In the genomic region with DNA sequence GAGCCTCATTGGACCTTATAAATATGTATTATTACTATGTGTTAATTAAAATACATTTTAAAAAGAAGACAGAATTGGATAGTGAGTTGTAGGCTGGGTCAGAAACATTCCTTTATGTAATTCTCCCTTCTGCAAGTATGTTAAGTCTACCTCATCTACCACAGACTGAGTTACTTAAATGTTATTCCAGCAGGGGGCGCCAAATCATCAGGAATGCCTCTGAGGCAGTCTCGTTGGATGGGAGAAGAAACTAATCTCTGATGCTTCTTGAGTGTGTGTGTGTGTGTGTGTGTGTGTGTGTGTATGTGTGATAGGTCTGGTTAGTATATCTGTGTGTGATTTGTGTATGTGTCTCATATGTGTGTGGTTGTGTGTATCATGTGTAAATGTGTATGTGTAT, we compare ENCODE assay signal across 9 mouse cellular contexts. TPM values are rescaled to one million over a fixed set of nuclear protein-coding genes. Genes with fewer than 3 reads are reported as not detected.
DNase-seq lines count a peak whose midpoint lies in the region; ATAC-seq and TF ChIP-seq lines count a peak whose summit lies in the region.
"Had no signal": no experiment of that assay in that cellular context is flagged by ENCODE, and none has a peak within 500 bp of the region (broad histone marks: within the 10 kb centered on the region; RNA-seq: fewer than 3 reads in every experiment).

No protein-coding gene starts in this region.

- peaks cover 0 to 11% of the 10 kb centered on the region in 2 experiments; a peak in 3 of 4 replicates for H3K4me1 ChIP-seq in CH12.LX (ENCODE audit: control insufficient read depth in 1 of 2, insufficient read depth in 2 of 2)
- no peaks in the 10 kb centered on the region; the same call in 1 of the 2 replicates for H3K4me1 ChIP-seq in embryonic facial prominence, embryonic 11.5 days (ENCODE audit: control insufficient read depth, insufficient read depth, low read length)
- no peaks in the 10 kb centered on the region for H3K4me1 ChIP-seq in lung, embryonic 14.5 days (ENCODE audit: insufficient read depth)

- 0 out of 2 replicates have a peak, but pooled peaks have one; percentile 3 for ATAC-seq in embryonic facial prominence, embryonic 11.5 days (replicated peaks; ENCODE audit: insufficient number of reproducible peaks, low FRiP score, low TSS enrichment, low read depth)
- peak; percentile 63 for ATAC-seq in lung, embryonic 14.5 days (ENCODE audit: insufficient read depth)

- no peak overlapping the region for H3K4me2 ChIP-seq in CH12.LX (ENCODE audit: insufficient read depth, low read depth, poor library complexity, severe bottlenecking)
- no peak overlapping the region for H3K4me2 ChIP-seq in embryonic facial prominence, embryonic 11.5 days (ENCODE audit: low read depth, low read length)
- H3K4me2 ChIP-seq in lung, embryonic 14.5 days = no peak overlapping the region
- H3K4me2 ChIP-seq: liver, embryonic 15.5 days had no signal

- TF ChIP-seq EP300 in CH12.LX (IDR thresholded peaks at IDR 0.05; ENCODE audit: low read length) = no peak

- dilution Hi-C loops in CH12.LX (cut with MboI; ENCODE audit: extremely low pct_ligation_motif_present, extremely low pct_unique_long_range_greater_than_20kb, low sequenced_read_pairs) = no loop called here

- H3K79me2 ChIP-seq in CH12.LX (replicated peaks; ENCODE audit: control insufficient read depth, extremely low read depth, insufficient read depth, poor library complexity, severe bottlenecking) = no peaks in the 10 kb centered on the region

- H3K27ac ChIP-seq in CH12.LX (ENCODE audit: insufficient read depth, low read depth) = no peak overlapping the region
- no peak overlapping the region for H3K27ac ChIP-seq in embryonic facial prominence, embryonic 11.5 days (replicated peaks; ENCODE audit: low read depth, low read length)
- H3K27ac ChIP-seq in lung, embryonic 14.5 days (ENCODE audit: low read depth) = no peak overlapping the region
- H3K27ac ChIP-seq: liver, embryonic 15.5 days had no signal

- peak; percentile 60 to 99 for TF ChIP-seq CTCF in CH12.LX (conservative IDR thresholded peaks at IDR 0.05 in 1 of 2, IDR thresholded peaks at IDR 0.05 in 1 of 2; ENCODE audit: low read depth in 2 of 2, low read length in 2 of 2)
- peak; percentile 90 for TF ChIP-seq CTCF in lung, embryonic 14.5 days (IDR thresholded peaks at IDR 0.05; ENCODE audit: low read depth)

- no peaks in the 10 kb centered on the region for H3K36me3 ChIP-seq in CH12.LX (replicated peaks in 1 of 2; ENCODE audit: control insufficient read depth in 1 of 2, insufficient read depth in 1 of 2, low read length in 1 of 2)
- H3K36me3 ChIP-seq in embryonic facial prominence, embryonic 11.5 days (replicated peaks; ENCODE audit: control insufficient read depth, insufficient read depth, low read depth, low read length) = no peaks in the 10 kb centered on the region
- no peaks in the 10 kb centered on the region for H3K36me3 ChIP-seq in lung, embryonic 14.5 days (ENCODE audit: insufficient read depth)
- H3K36me3 ChIP-seq: liver, embryonic 15.5 days had no signal

- 0% methylated on average over 2 of the region's 2 CpGs for WGBS in embryonic facial prominence, embryonic 11.5 days
- 3% methylated on average over 2 of the region's 2 CpGs for WGBS in lung, embryonic 14.5 days

- DNase-seq in CH12.LX (ENCODE audit: extremely low read depth) = peak; percentile 93
- DNase-seq in adrenal gland, postnatal 25 days = peak; percentile 78
- peak; percentile 92 for DNase-seq in embryonic facial prominence, embryonic 11.5 days (ENCODE audit: low spot score)
- DNase-seq in heart, postnatal 14 days = peak; percentile 77 to 90
- peak; percentile 90 for DNase-seq in layer of hippocampus, adult 11-12 months (ENCODE audit: low spot score)
- peak; percentile 96 for DNase-seq in lung, embryonic 14.5 days
- DNase-seq in ovary, postnatal 14 days (ENCODE audit: low spot score) = peak; percentile 83
- DNase-seq in thymus, postnatal 25 days = peak; percentile 84

- H3K27me3 ChIP-seq in CH12.LX (replicated peaks) = peaks cover 87% of the 10 kb centered on the region
- no peaks in the 10 kb centered on the region for H3K27me3 ChIP-seq in embryonic facial prominence, embryonic 11.5 days (ENCODE audit: control insufficient read depth, insufficient read depth, low read length)
- no peaks in the 10 kb centered on the region for H3K27me3 ChIP-seq in lung, embryonic 14.5 days (ENCODE audit: insufficient read depth, low read length)

- no peak; the same call in none of the 2 replicates for TF ChIP-seq RAD21 in CH12.LX (IDR thresholded peaks at IDR 0.05; ENCODE audit: low read depth, low read length)

- TF ChIP-seq POLR2A in CH12.LX (IDR thresholded peaks at IDR 0.05; ENCODE audit: low read depth, low read length) = no peak

- H3K4me3 ChIP-seq in CH12.LX (replicated peaks in 1 of 3; ENCODE audit: low read depth in 2 of 3, low read length in 2 of 3, poor library complexity in 1 of 3) = no peak overlapping the region
- no peak overlapping the region for H3K4me3 ChIP-seq in embryonic facial prominence, embryonic 11.5 days (ENCODE audit: low read depth, low read length)
- no peak overlapping the region for H3K4me3 ChIP-seq in lung, embryonic 14.5 days (ENCODE audit: low read depth, low read length)
- H3K4me3 ChIP-seq: liver, embryonic 15.5 days had no signal

- H3K9me3 ChIP-seq in CH12.LX (replicated peaks; ENCODE audit: low read length) = no peaks in the 10 kb centered on the region
- H3K9me3 ChIP-seq in embryonic facial prominence, embryonic 11.5 days (replicated peaks; ENCODE audit: control insufficient read depth, low read length) = no peaks in the 10 kb centered on the region
- H3K9me3 ChIP-seq in lung, embryonic 14.5 days (ENCODE audit: low read depth, low read length) = no peaks in the 10 kb centered on the region
- H3K9me3 ChIP-seq: liver, embryonic 15.5 days had no signal

- no peak overlapping the region for H3K9ac ChIP-seq in CH12.LX (ENCODE audit: insufficient read depth, low read depth)
- H3K9ac ChIP-seq in embryonic facial prominence, embryonic 11.5 days (replicated peaks; ENCODE audit: low read length) = no peak overlapping the region
- H3K9ac ChIP-seq in lung, embryonic 14.5 days = no peak overlapping the region
- H3K9ac ChIP-seq: liver, embryonic 15.5 days had no signal

- in situ Hi-C loops in CH12.LX (cut with MboI; ENCODE audit: low pct_ligation_motif_present, low pct_unique_long_range_greater_than_20kb, low sequenced_read_pairs) = loop anchor here (10.0 to 25.0 kb wide), 2 partner anchors 110 to 507 kb away; no protein-coding TSS in a partner anchor

- intact Hi-C loops in heart, postnatal 14 days (cut with DNase I) = loop anchor here (1.0 to 10.0 kb wide), 4 partner anchors 52 to 1650 kb away; no protein-coding TSS in a partner anchor

TF ChIP-seq in CH12.LX, 34 proteins besides CTCF, POLR2A, EP300 and RAD21 (continues in another document):
- TF ChIP-seq HCFC1 (IDR thresholded peaks at IDR 0.05; ENCODE audit: low read depth, low read length) = no peak
- no peak for TF ChIP-seq NRF1 (IDR thresholded peaks at IDR 0.05; ENCODE audit: low read depth, low read length)
- no peak for TF ChIP-seq PAX5 (IDR thresholded peaks at IDR 0.05; ENCODE audit: low read length)
- 0 out of 2 replicates have a peak, but pooled peaks have one; percentile 38 for TF ChIP-seq MYC (IDR thresholded peaks at IDR 0.05; ENCODE audit: low read depth, low read length)
- TF ChIP-seq NELFE (IDR thresholded peaks at IDR 0.05; ENCODE audit: low read depth, low read length) = peak; percentile 59; the same call in 1 of the 2 replicates
- TF ChIP-seq MXI1 (IDR thresholded peaks at IDR 0.05; ENCODE audit: low read depth, low read length) = no peak
- TF ChIP-seq USF2 (conservative IDR thresholded peaks at IDR 0.05; ENCODE audit: low read depth, low read length) = no peak
- TF ChIP-seq TBP (conservative IDR thresholded peaks at IDR 0.05; ENCODE audit: low read depth, low read length) = no peak
- TF ChIP-seq POLR2AphosphoS2 (IDR thresholded peaks at IDR 0.05; ENCODE audit: low read depth, low read length) = no peak
- TF ChIP-seq BHLHE40 (IDR thresholded peaks at IDR 0.05; ENCODE audit: low read depth, low read length) = peak; percentile 23; the same call in 1 of the 2 replicates
- TF ChIP-seq ZMIZ1 (IDR thresholded peaks at IDR 0.05; ENCODE audit: low read depth, low read length) = no peak
- TF ChIP-seq USF1 (IDR thresholded peaks at IDR 0.05; ENCODE audit: low read depth, low read length) = no peak

RNA-seq across cellular contexts. Expression of gene Ramp3, which starts 3.4 kb away (rescaled TPM):
- total RNA-seq in CH12.LX (2012; rRNA removed) (0.21 TPM in 1 of 2 replicates, not detected in the other), CH12.LX (2014; rRNA removed) (not detected in 2 replicates)
- polyA plus RNA-seq in CH12.LX (2012; ENCODE audit: insufficient read length, low read depth) = not detected in 2 replicates
- total RNA-seq in adrenal gland, postnatal 25 days (2021) = 10.5 and 13.4 TPM in 2 replicates
- 4.9 and 5.6 TPM in 2 replicates for polyA plus RNA-seq in embryonic facial prominence, embryonic 11.5 days (2014; fragmentation: Nextera tagmentation; extraction: Ambion mirVana)
- total RNA-seq in heart, postnatal 14 days (2021) = 1 to 10 TPM; 5.6 to 6.2 TPM
- 1.2 and 1.9 TPM in 2 replicates for polyA plus RNA-seq in lung, embryonic 14.5 days (2014; fragmentation: Nextera tagmentation; extraction: Ambion mirVana)

RNA-seq across cellular contexts. Expression of gene Wap, which starts 16.5 kb away (rescaled TPM):
- not detected in 2 replicates for total RNA-seq in CH12.LX (2012; rRNA removed)
- not detected in 2 replicates for total RNA-seq in CH12.LX (2014; rRNA removed)
- not detected in 2 replicates for polyA plus RNA-seq in CH12.LX (2012; ENCODE audit: insufficient read length, low read depth)
- not detected in 2 replicates for total RNA-seq in adrenal gland, postnatal 25 days (2021)
- polyA plus RNA-seq in embryonic facial prominence, embryonic 11.5 days (2014; fragmentation: Nextera tagmentation; extraction: Ambion mirVana) = not detected in 2 replicates
- total RNA-seq in heart, postnatal 14 days (2021) = not detected
- polyA plus RNA-seq in lung, embryonic 14.5 days (2014; fragmentation: Nextera tagmentation; extraction: Ambion mirVana) = not detected in 2 replicates
- polyA plus RNA-seq: liver, embryonic 15.5 days had no signal

RNA-seq across cellular contexts. Expression of gene Tbrg4, which starts 29.0 kb away (rescaled TPM):
- total RNA-seq in CH12.LX (2012; rRNA removed) (93.1 and 118 TPM in 2 replicates), CH12.LX (2014; rRNA removed) (59.3 and 69.0 TPM in 2 replicates)
- polyA plus RNA-seq in CH12.LX (2012; ENCODE audit: insufficient read length, low read depth) = 170 and 191 TPM in 2 replicates
- 54.1 and 60.7 TPM in 2 replicates for total RNA-seq in adrenal gland, postnatal 25 days (2021)
- 33.0 and 33.5 TPM in 2 replicates for polyA plus RNA-seq in embryonic facial prominence, embryonic 11.5 days (2014; fragmentation: Nextera tagmentation; extraction: Ambion mirVana)
- total RNA-seq in heart, postnatal 14 days (2021) = 100 to 1,000 TPM; 100 to 106 TPM
- 43.2 and 46.6 TPM in 2 replicates for polyA plus RNA-seq in lung, embryonic 14.5 days (2014; fragmentation: Nextera tagmentation; extraction: Ambion mirVana)

RNA-seq across cellular contexts. Expression of gene Nacad, which starts 49.0 kb away (rescaled TPM):
- 0.13 TPM in 2 replicates for total RNA-seq in CH12.LX (2012; rRNA removed)
- not detected in 2 replicates for total RNA-seq in CH12.LX (2014; rRNA removed)
- polyA plus RNA-seq in CH12.LX (2012; ENCODE audit: insufficient read length, low read depth) = 0.34 TPM in 1 of 2 replicates, not detected in the other
- total RNA-seq in adrenal gland, postnatal 25 days (2021) = 2.2 and 2.5 TPM in 2 replicates
- 9.2 and 9.9 TPM in 2 replicates for polyA plus RNA-seq in embryonic facial prominence, embryonic 11.5 days (2014; fragmentation: Nextera tagmentation; extraction: Ambion mirVana)
- total RNA-seq in heart, postnatal 14 days (2021) = under 1 TPM; 0.62 to 0.73 TPM
- polyA plus RNA-seq in lung, embryonic 14.5 days (2014; fragmentation: Nextera tagmentation; extraction: Ambion mirVana) = 2.5 and 2.7 TPM in 2 replicates
